Mouse (Mus musculus): Measurements from ENCODE around the gene Serpinb9e.

GRCm38 (mm10) chr13:33199740-33200139 is 49.7 kb upstream of the Serpinb9e start:
- TF ChIP-seq CTCF (IDR thresholded peaks at IDR 0.05; ENCODE audit: control insufficient read depth, insufficient read depth, insufficient read length): no peak
- TF ChIP-seq USF1 (IDR thresholded peaks at IDR 0.05; ENCODE audit: low read depth): no peak
- TF ChIP-seq FOSL1 (IDR thresholded peaks at IDR 0.05; ENCODE audit: insufficient read depth, low read length, poor library complexity, severe bottlenecking): no peak
